Mouse (Mus musculus) liver, adult 2 months (tissue): ENCODE measurements around the gene Galns. TPM values are rescaled to one million over a fixed set of nuclear protein-coding genes. Genes with fewer than 3 reads are reported as not detected.

ENCODE experiments used
- DNase-seq: peaks from one replicate; pipeline ENCODE4 v3.0.0-alpha.2; 2011; ENCODE audit warnings: low read depth, low spot score; ENCODE audit errors: extremely low read depth
- H3K27ac ChIP-seq: fragments of 200-500 bp; replicated peaks from 2 replicates; pipeline ENCODE4 v1.5.1; 2012; ENCODE audit warnings: low read depth, mild to moderate bottlenecking, control low read depth, inconsistent platforms, low read length; ENCODE audit not compliant: insufficient read depth
- H3K27me3 ChIP-seq: fragments of 200-500 bp; 2 replicates; pipeline ENCODE4 v1.6.1; 2012; ENCODE audit warnings: mild to moderate bottlenecking, moderate library complexity, low read length, inconsistent platforms; ENCODE audit not compliant: control insufficient read depth, insufficient read depth
- H3K36me3 ChIP-seq: fragments of 200-500 bp; 2 replicates; pipeline ENCODE4 v1.6.1; 2012; ENCODE audit warnings: low read length, inconsistent platforms; ENCODE audit not compliant: control insufficient read depth, insufficient read depth
- H3K4me1 ChIP-seq: fragments of 200-500 bp; 2 replicates; pipeline ENCODE4 v1.6.1; 2011; ENCODE audit warnings: low read length; ENCODE audit not compliant: control insufficient read depth, insufficient read depth
- H3K4me3 ChIP-seq: fragments of 200-500 bp; 2 replicates; pipeline ENCODE4 v1.5.1; 2011; ENCODE audit warnings: low read depth, mild to moderate bottlenecking, control low read depth, low read length, moderate library complexity; ENCODE audit not compliant: insufficient read depth
- H3K79me2 ChIP-seq: fragments of 200-500 bp; 2 replicates; pipeline ENCODE4 v1.6.1; 2012; ENCODE audit warnings: inconsistent platforms, mild to moderate bottlenecking, low read length, moderate library complexity; ENCODE audit not compliant: control insufficient read depth, insufficient read depth
- H3K9ac ChIP-seq: fragments of 200-500 bp; 2 replicates; pipeline ENCODE4 v1.6.1; 2012; ENCODE audit warnings: low read depth, mild to moderate bottlenecking, control low read depth, inconsistent platforms, low read length
- CTCF ChIP-seq: fragments of 200-500 bp; IDR thresholded peaks from 2 replicates; pipeline ENCODE4 v1.5.1; 2011; ENCODE audit warnings: low read depth, low read length, control low read depth
- POLR2A ChIP-seq: fragments of 200-500 bp; IDR thresholded peaks from 2 replicates; pipeline ENCODE4 v1.6.1; 2011; ENCODE audit warnings: low read length, control low read depth; ENCODE audit not compliant: insufficient read depth; ENCODE audit errors: extremely low read depth
- WGBS: fragments of 180-500 bp; shearing (Covaris S2); methylation state at CpG from one replicate; pipeline ENCODE4 v1.1.7; 2018; 5-methylcytosine and 5-hydroxymethylcytosine counted together
- polyA plus RNA-seq: library from polyadenylated mRNA; depleted of rRNA; stranded (reverse); fragments of >200 nt; gene quantifications from 2 replicates; pipeline ENCODE4 v1.2.3, GENCODE M21; 2012; rRNA removed
- total RNA-seq: library from RNA; depleted of rRNA; stranded (reverse); fragments of >200 nt; gene quantifications from 2 replicates; pipeline ENCODE4 v1.2.3, GENCODE M21; 2014; rRNA removed

Gene Galns
- 4.1 and 4.4 TPM in 2 replicates for total RNA-seq
- polyA plus RNA-seq, result 4.4 and 6.6 TPM in 2 replicates

DNA sequence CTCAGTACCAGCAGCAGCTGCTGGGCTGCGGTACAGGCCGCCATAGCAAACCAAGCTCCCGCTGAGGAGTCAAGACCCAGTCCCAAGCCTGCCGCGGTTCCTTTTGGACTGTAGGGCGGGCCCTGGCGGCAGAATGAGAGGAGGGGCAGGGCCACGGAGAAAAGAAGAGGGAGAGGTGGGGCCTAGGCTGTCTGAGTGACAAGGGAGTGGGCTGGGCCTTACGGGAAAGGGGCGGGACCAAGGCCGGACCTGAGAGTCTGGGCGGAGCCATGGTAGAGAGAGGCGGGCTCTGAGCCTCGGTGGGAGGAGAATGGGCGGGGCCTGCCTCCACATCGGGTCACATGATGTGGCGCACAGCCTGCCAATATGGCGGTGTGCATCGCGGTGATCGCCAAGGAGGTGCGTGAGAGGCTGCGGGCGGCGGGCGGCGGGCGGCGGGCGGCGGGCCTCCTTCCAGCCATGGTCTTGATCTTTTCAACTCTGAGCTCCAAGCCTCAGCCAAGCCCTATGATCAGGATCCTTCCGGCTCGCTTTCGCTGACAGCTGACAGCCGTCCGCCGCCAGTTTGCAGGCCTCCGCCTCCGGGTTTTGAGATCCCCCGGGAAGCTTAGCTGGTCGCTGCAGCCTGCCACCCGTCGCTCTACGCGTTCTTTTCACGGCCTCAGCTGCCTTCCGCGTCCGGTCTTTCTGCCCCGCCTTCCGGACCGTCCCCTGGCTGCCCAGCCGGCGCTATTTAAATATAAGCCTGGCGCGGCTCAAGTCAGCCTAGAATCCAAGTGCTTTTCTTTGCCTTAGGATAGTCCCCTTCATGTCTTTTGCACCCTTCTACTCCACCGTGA lies at the start of gene Galns, which contains the start of gene Trappc2l:
Gene Galns, minus strand, starts transcription at position 169 of the 839 bp plus-strand sequence.
Gene Trappc2l, plus strand, starts transcription at position 346 of the 839 bp plus-strand sequence.
- no peaks in the 10 kb centered on the region for H3K27me3 ChIP-seq
- peak; percentile 90 for DNase-seq
- H3K79me2 ChIP-seq, result no peaks in the 10 kb centered on the region
- H3K9ac ChIP-seq, result peak within 1 kb of the TSS; percentile 81
- peak; percentile 37 for TF ChIP-seq CTCF
- peak; percentile 63; the same call in 1 of the 2 replicates for TF ChIP-seq POLR2A
- peaks cover 10% of the 10 kb centered on the region for H3K4me1 ChIP-seq
- WGBS, result under 1% methylated on average over 57 of the region's 57 CpGs
- no peaks in the 10 kb centered on the region for H3K36me3 ChIP-seq
- peak within 1 kb of the TSS; percentile 76 for H3K4me3 ChIP-seq
- peak within 1 kb of the TSS; percentile 63 for H3K27ac ChIP-seq

GRCm38 (mm10) chr8:122660022-122660421 lies 48.8 kb upstream of the Galns start:
- no peaks in the 10 kb centered on the region for H3K27me3 ChIP-seq
- DNase-seq, result no peak
- no peak overlapping the region for H3K27ac ChIP-seq
- 0 out of 2 replicates have a peak, but pooled peaks cover 2% of the 10 kb centered on the region for H3K4me1 ChIP-seq
- WGBS, result 65% methylated on average over 2 of the region's 2 CpGs
- no peak overlapping the region for H3K4me3 ChIP-seq
- no peak overlapping the region for H3K9ac ChIP-seq
- H3K36me3 ChIP-seq, result no peaks in the 10 kb centered on the region
- H3K79me2 ChIP-seq, result no peaks in the 10 kb centered on the region
- TF ChIP-seq POLR2A, result no peak
- peak; percentile 82 for TF ChIP-seq CTCF

- DNase-seq, result no peak
- Histone ChIP-seq H3K4me3 (no peak overlapping the region), H3K79me2 (no peaks in the 10 kb centered on the region), H3K27ac (no peak overlapping the region), H3K36me3 (no peaks in the 10 kb centered on the region), H3K27me3 (no peaks in the 10 kb centered on the region), H3K4me1 (0 out of 2 replicates have a peak, but pooled peaks cover 2% of the 10 kb centered on the region), H3K9ac (no peak overlapping the region)
- no peak for TF ChIP-seq POLR2A
- TF ChIP-seq CTCF, result no peak
- 88% methylated on average over 9 of the region's 9 CpGs for WGBS
These were observed 47.5 kb upstream of the Galns start for GRCm38 (mm10) chr8:122658807-122659160.

- Histone ChIP-seq H3K9ac (no peak overlapping the region), H3K4me1 (0 out of 2 replicates have a peak, but pooled peaks cover 2% of the 10 kb centered on the region), H3K27me3 (no peaks in the 10 kb centered on the region), H3K4me3 (no peak overlapping the region), H3K27ac (no peak overlapping the region), H3K36me3 (no peaks in the 10 kb centered on the region), H3K79me2 (no peaks in the 10 kb centered on the region)
- TF ChIP-seq CTCF (no peak), POLR2A (no peak)
- no peak for DNase-seq
- 85% methylated on average over 10 of the region's 10 CpGs for WGBS
These were observed 47.0 kb upstream of the Galns start for GRCm38 (mm10) chr8:122658149-122658806.

DNA sequence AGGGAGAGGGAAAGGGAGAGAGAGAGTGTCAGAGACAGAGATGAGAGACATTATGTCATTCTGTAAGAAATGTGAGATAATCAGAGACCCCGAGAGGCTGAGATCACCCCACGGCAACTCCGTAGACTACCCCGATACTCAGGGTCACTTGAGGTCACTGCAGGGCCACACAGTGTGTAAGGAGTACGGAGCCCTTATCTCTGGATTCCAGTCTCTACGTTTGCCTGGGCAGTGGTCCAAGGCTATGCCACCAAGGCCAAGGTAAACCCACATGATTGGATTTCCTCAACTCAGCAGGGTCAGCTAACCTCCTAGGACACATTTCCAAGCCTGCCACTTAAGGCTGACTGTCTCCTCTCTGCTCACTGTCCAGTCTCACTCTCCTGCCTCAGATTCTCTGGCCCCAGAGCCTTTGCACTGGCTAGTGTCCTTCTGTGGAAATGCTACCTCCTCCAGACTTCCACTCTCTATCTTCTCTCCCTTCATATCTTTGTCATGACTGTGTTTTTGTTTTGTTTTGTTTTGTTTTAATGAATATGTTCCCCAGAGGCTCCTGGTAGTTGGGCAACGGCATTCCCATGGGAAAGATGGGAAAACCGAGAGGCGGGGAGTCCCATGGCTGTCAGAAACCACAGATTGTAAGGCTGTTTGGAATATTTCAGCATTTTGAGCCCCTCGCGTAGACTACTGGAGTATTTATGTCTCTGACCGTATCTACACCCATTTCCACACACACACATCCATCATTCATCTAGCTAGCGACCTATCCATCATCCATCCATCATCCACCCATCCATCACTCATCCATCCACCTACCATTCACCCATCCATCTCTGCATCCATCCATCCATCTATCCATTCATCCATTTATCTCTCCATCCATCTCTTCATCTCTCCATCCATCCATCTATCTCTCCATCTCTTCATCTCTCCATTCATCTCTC lies 45.1 kb upstream of the Galns start:
- no peaks in the 10 kb centered on the region for H3K79me2 ChIP-seq
- no peak overlapping the region for H3K9ac ChIP-seq
- H3K27me3 ChIP-seq, result no peaks in the 10 kb centered on the region
- 0 out of 2 replicates have a peak, but pooled peaks cover 2% of the 10 kb centered on the region for H3K4me1 ChIP-seq
- H3K36me3 ChIP-seq, result no peaks in the 10 kb centered on the region
- H3K4me3 ChIP-seq, result no peak overlapping the region
- TF ChIP-seq POLR2A (no peak), CTCF (no peak)
- peak; percentile 60 for DNase-seq
- no peak overlapping the region for H3K27ac ChIP-seq
- WGBS, result 59% methylated on average over 13 of the region's 13 CpGs
